Mouse (Mus musculus) liver, embryonic 14.5 days (tissue): ENCODE measurements around the gene Slc12a9. TPM values are rescaled to one million over a fixed set of nuclear protein-coding genes. Genes with fewer than 3 reads are reported as not detected.

ENCODE experiments used
- ATAC-seq: fragments of 200-750 bp; cut with Nextera tagmentation; 2 replicates; pipeline ENCODE4 v1.8.0; 2017; ENCODE audit warnings: moderate number of reproducible peaks, mild to moderate bottlenecking, moderate library complexity; ENCODE audit not compliant: insufficient read depth
- DNase-seq, 3 experiments: peaks; one replicate each; pipeline ENCODE4 v3.0.0-alpha.2; 2012 to 2013; ENCODE audit warnings: low read depth in 3 of 3, low spot score in 3 of 3
- H3K27ac ChIP-seq: fragments of 300-500 bp; sonication (generic); 2 replicates; pipeline ENCODE4 v1.5.1; 2014; ENCODE audit warnings: moderate library complexity, mild to moderate bottlenecking, control low read depth, inconsistent platforms
- H3K27me3 ChIP-seq: fragments of 300-500 bp; sonication (generic); 2 replicates; pipeline ENCODE4 v1.6.1; 2014; ENCODE audit warnings: mild to moderate bottlenecking, low read length, moderate library complexity; ENCODE audit not compliant: control insufficient read depth, insufficient read depth
- H3K36me3 ChIP-seq: fragments of 300-500 bp; sonication (generic); replicated peaks from 2 replicates; pipeline ENCODE4 v1.6.1; 2014; ENCODE audit warnings: low read depth; ENCODE audit not compliant: control insufficient read depth, insufficient read depth
- H3K4me1 ChIP-seq, 2 experiments: fragments of 200-500 bp in 1 of 2; fragments of 300-500 bp in 1 of 2; sonication (generic) in 1 of 2; replicated peaks; 2 replicates each; pipeline ENCODE4 v1.6.1; 2012 to 2014; ENCODE audit warnings: antibody characterized with exemption in 1 of 2, inconsistent platforms in 1 of 2, low read length in 1 of 2; ENCODE audit not compliant: control insufficient read depth in 2 of 2, insufficient read depth in 2 of 2
- H3K4me2 ChIP-seq: fragments of 300-500 bp; sonication (generic); 2 replicates; pipeline ENCODE4 v1.6.1; 2014; ENCODE audit warnings: low read depth, mild to moderate bottlenecking, control low read depth, moderate library complexity
- H3K4me3 ChIP-seq, 2 experiments: fragments of 200-500 bp in 1 of 2; fragments of 300-500 bp in 1 of 2; sonication (generic) in 1 of 2; 2 replicates each; pipeline ENCODE4 v1.5.1; 2012 to 2014; ENCODE audit warnings: low read depth in 2 of 2, low read length in 2 of 2, mild to moderate bottlenecking in 2 of 2, control low read depth in 1 of 2, inconsistent platforms in 1 of 2, moderate library complexity in 1 of 2; ENCODE audit not compliant: insufficient read depth in 1 of 2
- H3K9ac ChIP-seq: fragments of 300-500 bp; sonication (generic); replicated peaks from 2 replicates; pipeline ENCODE4 v1.6.1; 2014; ENCODE audit warnings: mild to moderate bottlenecking, control low read depth, moderate library complexity
- H3K9me3 ChIP-seq: fragments of 300-500 bp; sonication (generic); 2 replicates; pipeline ENCODE4 v1.6.1; 2016; ENCODE audit warnings: low read length, mixed read lengths; ENCODE audit not compliant: control insufficient read depth
- CTCF ChIP-seq: IDR thresholded peaks from 2 replicates; pipeline ENCODE4 v1.5.1; 2016; ENCODE audit warnings: antibody characterized with exemption, low read depth, control low read depth
- EP300 ChIP-seq: IDR thresholded peaks from 2 replicates; pipeline ENCODE4 v1.6.1; 2016; ENCODE audit warnings: antibody characterized with exemption, low read depth
- WGBS: fragments of 180-500 bp; shearing (Covaris S2); extraction: QIAGEN DNeasy Blood & Tissue Kit; methylation state at CpG from one replicate; pipeline ENCODE4 v1.1.7; 2014; ENCODE audit not compliant: insufficient replicate concordance; 5-methylcytosine and 5-hydroxymethylcytosine counted together
- polyA plus RNA-seq, 2 experiments: library from polyadenylated mRNA; depleted of rRNA in 1 of 2; stranded (reverse) in 1 of 2; unstranded in 1 of 2; fragments of >200 nt; fragmentation: Nextera tagmentation in 1 of 2; extraction: Ambion mirVana in 1 of 2; gene quantifications; 2 replicates each; pipeline versions ENCODE4 v1.2.1 to v1.2.3; 2012 to 2014

Gene Slc12a9
- polyA plus RNA-seq, 2 experiments = 1.2 to 2.2 TPM

DNA sequence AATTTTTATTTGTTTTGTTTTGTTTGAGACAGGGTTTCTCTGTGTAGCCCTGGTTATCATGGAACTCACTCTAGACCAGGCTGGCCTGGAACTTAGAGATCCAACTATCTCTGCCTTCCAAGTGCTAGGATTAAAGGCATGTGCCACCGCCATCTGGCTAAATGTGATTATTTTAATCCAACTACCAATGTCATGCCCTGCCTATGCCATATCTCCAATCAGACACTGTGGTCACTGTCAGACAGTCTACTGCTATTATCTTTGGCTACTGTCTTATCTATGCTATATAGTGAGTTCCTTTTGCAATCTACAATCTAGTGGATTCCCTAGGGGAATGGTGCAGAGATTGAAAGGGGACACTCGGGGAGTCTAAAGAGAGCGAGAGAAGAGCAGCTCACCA, 12.4 kb downstream of the Slc12a9 start:
- no peak for DNase-seq
- H3K4me1 ChIP-seq = peaks cover 4% of the 10 kb centered on the region in 2 experiments; a peak in 3 of 4 replicates
- TF ChIP-seq CTCF (no peak), EP300 (peak; percentile 42)
- H3K9me3 ChIP-seq = no peaks in the 10 kb centered on the region
- H3K27ac ChIP-seq = no peak overlapping the region
- no peak overlapping the region for H3K9ac ChIP-seq
- no peaks in the 10 kb centered on the region for H3K36me3 ChIP-seq
- 57% methylated on average over 3 of the region's 3 CpGs for WGBS
- H3K4me2 ChIP-seq = no peak overlapping the region
- no peak overlapping the region for H3K4me3 ChIP-seq
- peak; percentile 62; the same call in 1 of the 2 replicates for ATAC-seq
- H3K27me3 ChIP-seq = no peaks in the 10 kb centered on the region

DNA sequence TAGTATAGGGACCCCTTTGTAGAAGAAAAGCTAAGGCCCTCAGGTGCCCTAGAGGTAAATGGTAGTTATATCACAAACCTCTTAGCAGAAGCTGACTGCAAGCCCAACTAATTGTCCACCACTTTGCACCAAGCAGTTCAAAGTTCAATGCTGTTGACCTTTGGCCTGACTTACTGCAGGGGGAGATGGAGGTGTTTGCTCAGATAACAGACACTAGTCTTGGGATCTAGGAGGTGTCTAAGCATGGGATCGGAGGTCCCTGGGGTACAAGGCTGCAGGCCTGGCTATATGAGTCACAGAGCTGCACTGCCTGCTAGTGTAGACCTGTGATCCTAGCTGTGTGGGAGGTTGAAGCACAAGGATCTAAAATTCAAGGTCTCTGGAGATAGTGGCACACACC, 14.8 kb downstream of the Slc12a9 start:
- H3K4me2 ChIP-seq = no peak overlapping the region
- 59% methylated on average over 1 of the region's 1 CpGs for WGBS
- H3K27ac ChIP-seq = no peak overlapping the region
- H3K9ac ChIP-seq = no peak overlapping the region
- no peaks in the 10 kb centered on the region for H3K27me3 ChIP-seq
- TF ChIP-seq CTCF (no peak), EP300 (no peak)
- ATAC-seq (no peak), DNase-seq (no peak)
- H3K4me1 ChIP-seq = peaks cover 6 to 11% of the 10 kb centered on the region in 2 experiments
- no peak overlapping the region for H3K4me3 ChIP-seq
- no peaks in the 10 kb centered on the region for H3K9me3 ChIP-seq
- no peaks in the 10 kb centered on the region for H3K36me3 ChIP-seq

- Histone ChIP-seq H3K4me1 (peaks cover 6 to 15% of the 10 kb centered on the region in 2 experiments), H3K9me3 (no peaks in the 10 kb centered on the region), H3K9ac (no peak overlapping the region), H3K27ac (no peak overlapping the region), H3K4me2 (no peak overlapping the region), H3K36me3 (no peaks in the 10 kb centered on the region), H3K4me3 (no peak overlapping the region), H3K27me3 (no peaks in the 10 kb centered on the region)
- ATAC-seq (no peak), DNase-seq (no peak)
- WGBS = 29% methylated on average over 8 of the region's 8 CpGs
- no peak for TF ChIP-seq EP300
- no peak for TF ChIP-seq CTCF
Observed at GRCm38 (mm10) chr5:137317361-137317760, 16.0 kb downstream of the Slc12a9 start.

GRCm38 (mm10) chr5:137315084-137315903, 18.1 kb downstream of the Slc12a9 start:
- Histone ChIP-seq H3K4me1 (peaks cover 6 to 15% of the 10 kb centered on the region in 2 experiments), H3K4me3 (no peak overlapping the region), H3K4me2 (no peak overlapping the region), H3K27ac (no peak overlapping the region), H3K9me3 (no peaks in the 10 kb centered on the region), H3K27me3 (no peaks in the 10 kb centered on the region), H3K9ac (no peak overlapping the region), H3K36me3 (no peaks in the 10 kb centered on the region)
- 48% methylated on average over 30 of the region's 30 CpGs for WGBS
- TF ChIP-seq CTCF (peak; percentile 80), EP300 (no peak)
- ATAC-seq (peak; percentile 37; the same call in 1 of the 2 replicates), DNase-seq (no peak)
